Mouse (Mus musculus): ENCODE results near the gene Grik4. TPM values are rescaled to one million over a fixed set of nuclear protein-coding genes. Genes with fewer than 3 reads are reported as not detected.

Grik4 gene
- polyA plus RNA-seq (2017; shearing (Covaris generic)): not detected

GRCm38 (mm10) chr9:42943781-42944535 lies at the start of gene Grik4:
TSS of gene Grik4 (minus strand) at chr9:42944493.

GRCm38 (mm10) chr9:42507709-42508108 lies 436.6 kb downstream of the Grik4 start, which contains the start of gene Tbcel:
TSS of gene Tbcel (minus strand) at chr9:42507809.

Other genes starting within 250 kb of the Grik4 start
- gene Arhgef12, start 162.7 kb upstream of the Grik4 start, polyA plus RNA-seq (2017; shearing (Covaris generic)): 13.3 TPM
- gene Tmem136, start 172.1 kb upstream of the Grik4 start, polyA plus RNA-seq (2017; shearing (Covaris generic)): 4.8 TPM

All from CD4-positive, CD25-positive, alpha-beta regulatory T cell (primary cell).